Mouse (Mus musculus): ENCODE results near the gene Tmcc3.

- no peak for TF ChIP-seq CTCF (IDR thresholded peaks at IDR 0.05; ENCODE audit: low read depth)
- TF ChIP-seq EP300 (optimal IDR thresholded peaks at IDR 0.05): no peak
Measured at GRCm38 (mm10) chr10:94313146-94313545, 1.4 kb downstream of the Tmcc3 start.

Measured in stomach, postnatal 0 days (tissue).